Mouse (Mus musculus): ENCODE measurements around the gene Slit1. TPM values are rescaled to one million over a fixed set of nuclear protein-coding genes. Genes with fewer than 3 reads are reported as not detected.

Gene Slit1
- total RNA-seq, 2 experiments from 2014 or later, result 59.0 to 60.6 TPM

GRCm38 (mm10) chr19:41606208-41606987 lies 137.1 kb downstream of the Slit1 start:
- no peak overlapping the region for H3K27ac ChIP-seq
- TF ChIP-seq CTCF (IDR thresholded peaks at IDR 0.05), result no peak
- intact Hi-C loops (cut with DNase I), result no loop called here
- DNase-seq (ENCODE audit: extremely low spot score in 1 of 2, low spot score in 2 of 2), result no peak
- H3K4me3 ChIP-seq, result no peak overlapping the region

GRCm38 (mm10) chr19:41600647-41601046 lies 142.8 kb downstream of the Slit1 start:
- no peak overlapping the region for H3K4me3 ChIP-seq
- TF ChIP-seq CTCF (IDR thresholded peaks at IDR 0.05), result no peak
- DNase-seq (ENCODE audit: extremely low spot score in 1 of 2, low spot score in 2 of 2), result no peak
- H3K27ac ChIP-seq, result no peak overlapping the region
- intact Hi-C loops (cut with DNase I), result no loop called here

- no peak for DNase-seq (ENCODE audit: extremely low spot score in 1 of 2, low spot score in 2 of 2)
- TF ChIP-seq CTCF (IDR thresholded peaks at IDR 0.05), result no peak
- no peak overlapping the region for H3K4me3 ChIP-seq
- H3K27ac ChIP-seq, result no peak overlapping the region
- intact Hi-C loops (cut with DNase I), result no loop called here
Measured at GRCm38 (mm10) chr19:41597170-41597894, 146.1 kb downstream of the Slit1 start.

GRCm38 (mm10) chr19:41591808-41592207 lies 151.7 kb downstream of the Slit1 start:
- intact Hi-C loops (cut with DNase I), result no loop called here
- no peak for TF ChIP-seq CTCF (IDR thresholded peaks at IDR 0.05)
- no peak for DNase-seq (ENCODE audit: extremely low spot score in 1 of 2, low spot score in 2 of 2)
- H3K4me3 ChIP-seq, result no peak overlapping the region
- H3K27ac ChIP-seq, result no peak overlapping the region

GRCm38 (mm10) chr19:41589681-41590080 lies 153.8 kb downstream of the Slit1 start:
- no peak overlapping the region for H3K27ac ChIP-seq
- intact Hi-C loops (cut with DNase I), result loop anchor here (10.0 kb wide), 1 partner anchor 265 kb away; no protein-coding TSS in a partner anchor
- no peak overlapping the region for H3K4me3 ChIP-seq
- DNase-seq (ENCODE audit: extremely low spot score in 1 of 2, low spot score in 2 of 2), result no peak
- no peak for TF ChIP-seq CTCF (IDR thresholded peaks at IDR 0.05)

- Histone ChIP-seq H3K4me3 (no peak overlapping the region), H3K27ac (no peak overlapping the region)
- no peak for TF ChIP-seq CTCF (IDR thresholded peaks at IDR 0.05)
- intact Hi-C loops (cut with DNase I), result loop anchor here (10.0 kb wide), 1 partner anchor 264 kb away; no protein-coding TSS in a partner anchor
- no peak for DNase-seq (ENCODE audit: extremely low spot score in 1 of 2, low spot score in 2 of 2)
Measured at GRCm38 (mm10) chr19:41589026-41589425, 154.4 kb downstream of the Slit1 start.

GRCm38 (mm10) chr19:41587431-41588222 lies 155.8 kb downstream of the Slit1 start:
- intact Hi-C loops (cut with DNase I), result loop anchor here (10.0 kb wide), 1 partner anchor 263 kb away; no protein-coding TSS in a partner anchor
- no peak for DNase-seq (ENCODE audit: extremely low spot score in 1 of 2, low spot score in 2 of 2)
- no peak for TF ChIP-seq CTCF (IDR thresholded peaks at IDR 0.05)
- Histone ChIP-seq H3K4me3 (no peak overlapping the region), H3K27ac (no peak overlapping the region)

- intact Hi-C loops (cut with DNase I), result loop anchor here (10.0 kb wide), 1 partner anchor 262 kb away; no protein-coding TSS in a partner anchor
- H3K4me3 ChIP-seq, result no peak overlapping the region
- DNase-seq (ENCODE audit: extremely low spot score in 1 of 2, low spot score in 2 of 2), result no peak
Measured at GRCm38 (mm10) chr19:41586752-41587151, 156.7 kb downstream of the Slit1 start.

GRCm38 (mm10) chr19:41582918-41583514 lies 160.4 kb downstream of the Slit1 start:
- no peak for DNase-seq (ENCODE audit: extremely low spot score in 1 of 2, low spot score in 2 of 2)
- TF ChIP-seq CTCF (IDR thresholded peaks at IDR 0.05), result no peak
- intact Hi-C loops (cut with DNase I), result loop anchor here (10.0 kb wide), 1 partner anchor 258 kb away; no protein-coding TSS in a partner anchor
- no peak overlapping the region for H3K27ac ChIP-seq
- H3K4me3 ChIP-seq, result no peak overlapping the region

More at GRCm38 (mm10) chr19:41586752-41587151, 156.7 kb downstream of the Slit1 start:
- no peak overlapping the region for H3K27ac ChIP-seq
- no peak for TF ChIP-seq CTCF (IDR thresholded peaks at IDR 0.05)

GRCm38 (mm10) chr19:41581706-41582420 lies 161.6 kb downstream of the Slit1 start, which contains the start of gene Gm340:
Gene Gm340 (plus strand): TSS chr19:41582370.
- Histone ChIP-seq H3K4me3 (no peak within 1 kb of the TSS), H3K27ac (no peak within 1 kb of the TSS)
- TF ChIP-seq CTCF (IDR thresholded peaks at IDR 0.05), result no peak
- DNase-seq (ENCODE audit: extremely low spot score in 1 of 2, low spot score in 2 of 2), result no peak
- intact Hi-C loops (cut with DNase I), result loop anchor here (10.0 kb wide), 1 partner anchor 257 kb away; no protein-coding TSS in a partner anchor
